Mouse (Mus musculus) lung, adult 2 months (tissue): ENCODE measurements around the gene Gm17359. TPM values are rescaled to one million over a fixed set of nuclear protein-coding genes. Genes with fewer than 3 reads are reported as not detected.

Source experiments
- DNase-seq: peaks from one replicate; pipeline ENCODE4 v3.0.0; 2022
- H3K4me1 ChIP-seq: fragments of 200-500 bp; 2 replicates; pipeline ENCODE4 v1.6.1; 2011; ENCODE audit warnings: low read length; ENCODE audit not compliant: control insufficient read depth, insufficient read depth
- H3K4me3 ChIP-seq: fragments of 200-500 bp; replicated peaks from 2 replicates; pipeline ENCODE3; 2011; ENCODE audit warnings: low read depth, mild to moderate bottlenecking, control low read depth, low read length; ENCODE audit errors: extremely low read depth
- CTCF ChIP-seq: fragments of 200-500 bp; IDR thresholded peaks from 2 replicates; pipeline ENCODE4 v1.5.1; 2011; ENCODE audit warnings: mild to moderate bottlenecking, low read length, control low read depth; ENCODE audit not compliant: insufficient read depth
- POLR2A ChIP-seq: fragments of 200-500 bp; IDR thresholded peaks from 2 replicates; pipeline ENCODE4 v1.6.1; 2011; ENCODE audit warnings: low read depth, mild to moderate bottlenecking, control low read depth, low read length, borderline replicate concordance; ENCODE audit errors: extremely low read depth
- WGBS: fragments of 180-500 bp; shearing (Covaris S2); methylation state at CpG from one replicate; pipeline ENCODE4 v1.1.7; 2018; 5-methylcytosine and 5-hydroxymethylcytosine counted together
- polyA plus RNA-seq: library from polyadenylated mRNA; depleted of rRNA; stranded (reverse); fragments of >200 nt; gene quantifications from 2 replicates; pipeline ENCODE4 v1.2.3, GENCODE M21; 2012

Gene Gm17359
- polyA plus RNA-seq, 1 experiment, result not detected

GRCm38 (mm10) chr3:79455761-79456160 lies 119.3 kb downstream of the Gm17359 start:
- no peak for DNase-seq
- Histone ChIP-seq H3K4me1 (no peaks in the 10 kb centered on the region), H3K4me3 (no peak overlapping the region)
- TF ChIP-seq CTCF, result no peak
- no peak for TF ChIP-seq POLR2A
- WGBS, result 70% methylated on average over 11 of the region's 11 CpGs

- no peak for DNase-seq
- TF ChIP-seq POLR2A (no peak), CTCF (no peak)
- H3K4me1 ChIP-seq, result no peaks in the 10 kb centered on the region
- 82% methylated on average over 14 of the region's 14 CpGs for WGBS
- no peak overlapping the region for H3K4me3 ChIP-seq
These were observed 122.3 kb downstream of the Gm17359 start for GRCm38 (mm10) chr3:79458651-79459275.

DNA sequence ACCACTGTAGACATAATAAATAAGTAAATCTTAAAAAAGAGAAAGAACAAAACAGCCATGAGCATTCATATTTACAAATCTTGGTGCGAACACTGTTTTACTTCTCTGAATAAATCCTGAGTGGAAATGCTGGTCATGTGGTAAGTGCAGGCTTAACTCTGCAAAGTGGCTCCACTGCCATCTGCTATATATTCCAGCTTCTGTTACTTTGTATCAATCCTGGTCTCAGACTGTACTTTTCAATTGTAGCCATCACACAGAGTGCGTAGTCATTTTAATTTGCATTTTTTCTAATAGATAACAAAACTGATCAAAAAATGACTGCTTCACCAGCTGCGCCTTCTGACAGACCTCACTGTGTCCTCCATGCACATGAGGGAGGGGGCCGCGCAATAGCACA lies 133.0 kb downstream of the Gm17359 start:
- H3K4me1 ChIP-seq, result no peaks in the 10 kb centered on the region
- no peak for DNase-seq
- WGBS, result 99% methylated on average over 5 of the region's 5 CpGs
- no peak overlapping the region for H3K4me3 ChIP-seq
- TF ChIP-seq POLR2A (no peak), CTCF (no peak)

GRCm38 (mm10) chr3:79472362-79472761 lies 135.9 kb downstream of the Gm17359 start:
- no peak overlapping the region for H3K4me3 ChIP-seq
- DNase-seq, result peak; percentile 41
- no peak for TF ChIP-seq CTCF
- no peak for TF ChIP-seq POLR2A
- H3K4me1 ChIP-seq, result no peaks in the 10 kb centered on the region
- 72% methylated on average over 5 of the region's 5 CpGs for WGBS

DNA sequence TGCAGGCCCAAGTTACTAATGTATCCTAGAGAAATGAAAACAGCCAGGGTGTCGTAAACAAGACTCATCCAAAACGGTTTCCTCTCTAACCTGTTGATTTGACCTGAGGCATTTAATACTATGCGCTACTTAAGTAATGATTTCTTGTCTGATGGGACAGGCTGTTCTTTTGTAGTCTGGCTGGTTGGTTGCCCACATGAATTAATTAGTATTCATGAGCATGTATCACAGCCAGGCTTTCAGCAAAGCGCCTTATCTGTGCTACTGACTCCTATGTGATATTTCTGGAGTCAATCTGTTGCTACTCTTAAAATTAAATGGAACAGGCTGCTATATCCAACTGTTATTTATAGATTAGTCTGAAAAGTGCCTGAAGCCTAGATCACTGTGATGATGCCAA lies 138.4 kb downstream of the Gm17359 start:
- Histone ChIP-seq H3K4me1 (no peaks in the 10 kb centered on the region), H3K4me3 (no peak overlapping the region)
- TF ChIP-seq CTCF, result no peak
- TF ChIP-seq POLR2A, result no peak
- DNase-seq, result no peak
- 83% methylated on average over 4 of the region's 4 CpGs for WGBS

DNA sequence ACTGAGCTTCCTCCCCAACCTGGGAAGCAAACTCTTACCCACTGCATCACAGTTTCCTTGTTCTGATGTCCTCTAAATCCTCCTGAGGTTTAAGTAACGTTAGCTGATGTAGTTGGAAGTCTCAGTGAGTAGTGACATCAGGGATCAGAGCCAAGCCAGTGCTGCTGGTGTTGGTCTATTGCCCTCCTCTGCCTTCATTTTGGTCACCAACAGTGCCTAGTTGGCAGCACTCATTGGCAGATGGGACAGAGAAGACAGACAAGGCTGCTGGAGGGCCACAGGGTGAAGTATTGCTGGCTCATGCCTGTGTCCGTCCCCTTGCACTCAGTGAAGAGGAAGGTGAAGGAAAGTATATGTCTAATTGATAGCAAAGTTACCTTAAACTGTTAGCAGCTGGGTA lies 139.5 kb downstream of the Gm17359 start:
- TF ChIP-seq CTCF, result no peak
- TF ChIP-seq POLR2A, result no peak
- DNase-seq, result no peak
- 74% methylated on average over 2 of the region's 2 CpGs for WGBS
- Histone ChIP-seq H3K4me1 (no peaks in the 10 kb centered on the region), H3K4me3 (no peak overlapping the region)

DNA sequence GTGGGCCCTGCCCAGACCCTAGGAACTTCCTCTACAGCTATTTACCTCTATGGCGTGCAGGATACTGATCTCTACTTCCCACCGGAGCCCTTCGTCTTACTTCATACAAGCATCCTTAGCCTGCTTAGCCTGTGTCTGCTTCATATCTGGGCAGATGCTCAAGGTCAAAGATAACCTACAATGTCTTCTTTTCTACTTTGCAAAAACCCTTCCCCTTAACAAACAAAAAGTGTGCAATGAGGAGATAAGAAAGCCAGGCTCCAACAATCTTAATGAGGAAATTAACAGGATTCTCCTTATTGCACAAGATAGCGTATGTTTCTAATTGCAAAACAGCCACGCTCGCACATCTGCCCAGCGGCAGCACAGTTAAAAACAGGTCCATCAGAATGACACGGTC lies 141.9 kb downstream of the Gm17359 start:
- Histone ChIP-seq H3K4me3 (no peak overlapping the region), H3K4me1 (no peaks in the 10 kb centered on the region)
- 89% methylated on average over 8 of the region's 8 CpGs for WGBS
- no peak for DNase-seq
- no peak for TF ChIP-seq POLR2A
- TF ChIP-seq CTCF, result no peak

DNA sequence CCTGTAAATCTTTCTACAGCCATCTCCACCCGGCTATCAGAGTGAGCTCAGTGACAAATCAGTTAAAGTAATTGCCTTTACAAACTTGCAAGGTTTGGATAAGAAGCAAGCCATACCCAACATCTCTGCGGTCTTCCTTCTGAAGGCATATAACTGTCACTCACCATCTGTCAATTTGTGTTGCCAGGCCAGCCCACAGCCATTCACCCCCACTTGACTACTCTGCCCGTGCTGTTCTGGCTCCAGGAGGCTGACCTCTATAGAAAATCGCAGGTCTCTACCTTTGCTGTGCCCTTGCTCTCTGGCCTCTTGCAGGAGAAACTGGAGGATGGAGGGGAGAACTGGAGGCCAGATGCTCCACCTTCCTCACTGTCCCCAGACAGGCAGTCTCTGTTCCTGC lies 142.4 kb downstream of the Gm17359 start:
- Histone ChIP-seq H3K4me3 (no peak overlapping the region), H3K4me1 (no peaks in the 10 kb centered on the region)
- DNase-seq, result no peak
- no peak for TF ChIP-seq CTCF
- no peak for TF ChIP-seq POLR2A
- 87% methylated on average over 4 of the region's 4 CpGs for whole genome bisulfite sequencing

DNA sequence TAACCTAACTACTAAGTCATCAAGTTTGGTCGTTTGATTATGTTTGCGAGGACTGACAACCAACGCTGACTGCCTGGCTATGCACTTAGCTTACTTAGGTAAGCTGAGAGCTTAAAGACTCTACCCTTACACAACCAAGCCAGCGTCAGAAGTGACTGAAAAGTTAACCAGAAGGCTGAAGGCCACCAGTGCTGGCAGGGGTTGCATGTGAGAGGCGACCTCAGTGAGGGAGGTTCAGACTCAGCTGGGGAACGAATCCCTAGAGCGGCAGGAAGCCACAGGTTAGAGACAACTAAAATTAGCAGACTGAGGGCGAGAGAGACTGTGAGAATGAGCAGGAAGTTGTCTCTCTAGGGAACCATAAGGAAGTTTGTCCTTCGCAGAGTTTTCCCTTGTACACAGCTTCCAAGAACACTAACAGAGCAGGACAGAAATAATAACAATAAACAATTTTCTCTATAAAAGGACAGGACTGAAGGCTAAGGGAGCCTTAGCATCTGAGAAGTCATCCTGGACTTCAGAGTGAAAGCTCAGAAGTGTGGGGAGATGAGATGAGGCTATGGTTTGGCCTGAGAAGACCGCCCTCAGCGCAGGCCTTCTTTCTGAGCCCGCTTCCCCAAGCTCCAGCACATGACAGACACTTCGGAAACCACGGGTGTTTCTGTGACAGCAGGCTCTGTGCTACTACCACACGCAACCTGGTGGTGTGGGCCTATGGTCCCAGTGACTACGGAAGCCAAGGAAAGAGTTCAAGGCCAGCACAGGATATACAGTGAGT lies 148.0 kb downstream of the Gm17359 start:
- 71% methylated on average over 16 of the region's 16 CpGs for WGBS
- Histone ChIP-seq H3K4me3 (no peak overlapping the region), H3K4me1 (no peaks in the 10 kb centered on the region)
- DNase-seq, result no peak
- TF ChIP-seq CTCF (no peak), POLR2A (no peak)

GRCm38 (mm10) chr3:79488025-79488424 lies 151.6 kb downstream of the Gm17359 start:
- TF ChIP-seq CTCF, result no peak
- no peak for TF ChIP-seq POLR2A
- Histone ChIP-seq H3K4me3 (no peak overlapping the region), H3K4me1 (no peaks in the 10 kb centered on the region)
- no peak for DNase-seq
- WGBS, result 94% methylated on average over 7 of the region's 7 CpGs
